Mouse (Mus musculus) R1 (cell line): ENCODE measurements around the gene Gm13694.

Source experiments
- DNase-seq: peaks from one replicate; pipeline ENCODE4 v3.0.0-alpha.2; 2018; ENCODE audit warnings: low read depth, low spot score

The Gm13694 gene

GRCm38 (mm10) chr2:84025217-84025616 lies 46.5 kb downstream of the Gm13694 start:
- DNase-seq: no peak
